Mouse (Mus musculus) urinary bladder, adult 2 months (tissue): ENCODE results near the gene Anpep. TPM values are rescaled to one million over a fixed set of nuclear protein-coding genes. Genes with fewer than 3 reads are reported as not detected.
"Not testable (repeated sequence)": the region's sequence is repeated elsewhere in the genome, so short reads cannot be mapped to it uniquely, and the experiment has no call there.

ENCODE experiments used
- DNase-seq: peaks from one replicate; pipeline ENCODE4 v3.0.0; 2022; ENCODE audit warnings: low spot score
- polyA plus RNA-seq: library from polyadenylated mRNA; depleted of rRNA; stranded (reverse); fragments of >200 nt; gene quantifications from 2 replicates; pipeline ENCODE4 v1.2.3, GENCODE M21; 2012; rRNA removed

Gene Anpep
- polyA plus RNA-seq, 1 experiment, result 32.3 TPM

DNA sequence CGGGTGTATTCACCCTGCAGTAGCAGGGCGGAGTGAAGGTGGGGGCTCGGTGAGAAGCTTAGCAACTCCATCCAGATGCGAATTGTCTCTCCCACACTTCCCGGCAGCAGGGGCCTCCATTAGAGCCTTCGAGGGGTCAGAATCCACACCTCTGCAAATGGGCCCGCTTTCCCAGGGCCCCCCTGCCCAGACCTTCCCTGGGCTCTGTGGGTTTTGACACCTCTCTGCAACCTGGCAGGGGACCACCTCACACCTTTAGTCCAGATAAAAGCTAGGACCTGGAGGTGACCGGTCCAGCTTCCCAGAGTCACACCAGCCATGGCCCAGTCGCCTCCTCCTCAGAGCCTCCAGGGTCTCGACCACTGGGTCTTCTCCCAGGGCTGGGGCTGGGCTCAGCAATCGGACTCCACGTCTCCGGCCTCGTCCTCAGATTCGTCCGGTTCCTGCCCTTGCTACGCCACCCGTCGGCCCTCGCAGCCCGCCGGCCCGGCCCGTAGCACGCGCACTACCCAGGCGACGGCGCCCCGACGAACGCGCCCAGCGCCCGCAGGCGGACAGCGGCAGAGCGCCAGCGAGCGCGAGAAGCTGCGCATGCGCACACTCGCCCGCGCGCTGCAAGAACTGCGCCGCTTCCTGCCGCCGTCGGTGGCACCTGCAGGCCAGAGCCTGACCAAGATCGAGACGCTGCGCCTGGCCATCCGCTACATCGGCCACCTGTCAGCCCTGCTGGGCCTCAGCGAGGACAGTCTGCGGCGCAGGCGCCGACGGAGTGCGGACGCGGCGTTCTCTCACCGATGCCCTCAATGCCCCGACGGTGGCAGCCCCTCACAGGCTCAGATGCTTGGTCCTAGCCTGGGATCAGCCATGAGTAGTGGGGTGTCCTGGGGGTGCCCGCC is 50.0 kb downstream of the Anpep start, which contains the start of gene Mesp2:
Gene Mesp2 (plus strand): TSS at position 117 of the 896 bp plus-strand sequence.
- DNase-seq, result peak; percentile 66

DNA sequence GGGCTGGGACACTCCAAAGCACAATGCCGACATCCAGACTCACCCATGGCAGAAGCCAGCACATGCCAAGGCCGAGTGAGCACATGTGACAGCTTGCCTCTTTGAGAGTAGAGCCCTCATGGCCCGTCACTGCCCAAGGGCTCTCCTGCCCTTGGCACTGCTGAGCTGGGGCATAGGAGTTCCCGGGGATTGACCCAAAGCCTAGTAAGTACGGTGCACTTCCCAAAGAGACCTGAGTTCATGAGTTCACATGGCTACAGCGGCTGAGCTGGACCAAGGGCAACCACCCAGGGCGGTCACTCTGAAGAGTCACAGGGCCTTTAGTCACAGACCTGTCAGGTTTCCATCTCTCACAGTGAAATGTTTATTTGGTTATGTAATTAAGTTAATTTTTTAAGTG is 52.3 kb downstream of the Anpep start:
- no peak for DNase-seq

DNA sequence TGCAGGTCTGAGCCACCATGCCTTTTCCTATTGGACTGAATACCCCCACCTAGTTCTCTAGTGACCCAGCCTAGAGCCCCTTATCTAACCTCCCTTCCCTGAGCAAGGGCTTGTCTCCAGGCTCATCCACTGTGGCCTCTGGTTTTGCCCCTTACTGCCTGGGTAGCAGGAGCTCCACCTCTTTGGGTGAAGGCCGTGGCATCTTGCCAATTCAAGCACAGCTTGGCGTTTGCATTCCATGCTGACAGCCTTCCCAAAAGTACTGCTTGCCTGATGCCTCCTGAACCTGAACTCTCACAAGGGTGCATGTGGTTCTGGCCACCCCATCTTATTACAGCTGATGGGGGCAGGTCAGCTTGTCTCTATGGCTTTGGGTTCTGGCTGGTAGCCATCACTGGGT is 57.0 kb downstream of the Anpep start:
- no peak for DNase-seq

DNA sequence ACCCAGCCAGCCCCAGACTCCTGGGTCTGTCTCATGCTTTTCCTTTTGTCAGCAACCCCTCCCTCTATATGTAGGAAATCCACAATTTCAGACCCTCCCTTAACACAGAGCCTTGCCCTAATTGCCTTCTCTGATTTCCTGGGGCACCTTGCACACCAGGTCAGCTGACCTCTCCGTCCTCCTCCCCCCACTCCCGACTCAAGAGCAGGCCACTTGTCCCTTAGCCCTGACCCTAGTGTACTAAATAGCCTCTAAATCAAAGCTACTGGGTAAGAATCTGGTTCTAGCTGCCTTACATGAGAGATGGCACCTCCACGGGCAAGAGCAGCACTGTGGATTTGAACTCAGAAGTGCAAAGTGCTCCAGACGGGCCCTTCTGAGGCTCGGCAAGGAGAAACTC is 58.8 kb downstream of the Anpep start:
- DNase-seq, result no peak

DNA sequence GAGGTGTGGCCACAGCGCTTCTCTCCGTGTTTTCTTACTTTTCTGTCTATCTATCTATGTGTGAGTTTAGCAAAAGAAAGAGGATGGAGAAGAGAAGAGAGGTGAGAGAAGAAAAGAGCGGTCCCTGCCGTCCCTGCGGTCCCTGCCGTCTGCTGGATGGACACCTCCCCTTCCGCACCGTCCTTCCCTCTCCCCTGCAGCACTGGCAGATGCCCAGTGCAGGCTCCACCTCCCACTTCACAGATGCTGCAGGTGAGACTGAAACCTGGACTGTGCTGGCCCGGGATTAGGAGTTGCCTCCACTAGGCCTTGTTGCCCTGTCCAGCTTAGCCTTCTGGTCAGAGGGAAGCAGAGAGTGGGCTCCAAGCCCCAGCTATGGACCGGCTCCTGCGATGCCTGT is 59.5 kb downstream of the Anpep start:
- no peak for DNase-seq

DNA sequence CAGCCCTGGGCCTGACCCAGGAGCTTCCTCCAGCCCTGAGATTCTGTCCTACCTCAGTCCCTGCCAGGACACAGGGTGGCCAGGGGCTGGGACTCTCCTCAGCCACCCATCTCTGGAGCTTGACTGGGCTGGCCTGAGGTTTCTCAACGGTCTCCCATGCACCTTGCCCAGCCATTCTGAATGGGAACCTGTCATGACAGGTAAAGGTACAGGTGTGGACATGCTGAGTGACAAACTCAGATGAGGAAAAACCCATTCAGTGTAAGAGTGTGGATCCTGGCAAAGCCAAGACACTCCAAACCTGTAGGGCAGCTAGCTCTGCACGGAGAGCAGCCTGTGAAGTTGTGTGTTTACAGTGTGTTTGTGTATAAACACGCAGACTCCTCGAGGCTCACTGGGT is 60.5 kb downstream of the Anpep start:
- no peak for DNase-seq

DNA sequence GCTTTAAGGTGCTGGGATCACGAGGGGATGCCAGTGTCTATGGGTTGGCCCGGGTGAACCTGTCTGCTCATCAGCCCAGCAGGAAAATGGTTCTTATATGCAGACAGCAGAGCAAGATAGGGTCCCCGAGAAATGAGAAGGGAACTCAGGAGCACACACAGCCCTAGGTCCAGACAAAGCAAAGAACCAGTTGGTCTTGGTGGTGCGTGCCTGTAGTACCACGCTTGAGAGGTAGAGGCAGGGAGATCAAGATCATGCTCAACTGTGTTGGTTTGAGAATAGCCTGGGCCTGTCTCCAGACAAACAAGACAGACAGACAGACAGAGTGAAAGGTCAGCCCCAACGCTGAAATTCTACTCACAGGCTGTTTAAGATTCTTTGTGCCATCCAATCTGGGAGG is 61.4 kb downstream of the Anpep start:
- no peak for DNase-seq

DNA sequence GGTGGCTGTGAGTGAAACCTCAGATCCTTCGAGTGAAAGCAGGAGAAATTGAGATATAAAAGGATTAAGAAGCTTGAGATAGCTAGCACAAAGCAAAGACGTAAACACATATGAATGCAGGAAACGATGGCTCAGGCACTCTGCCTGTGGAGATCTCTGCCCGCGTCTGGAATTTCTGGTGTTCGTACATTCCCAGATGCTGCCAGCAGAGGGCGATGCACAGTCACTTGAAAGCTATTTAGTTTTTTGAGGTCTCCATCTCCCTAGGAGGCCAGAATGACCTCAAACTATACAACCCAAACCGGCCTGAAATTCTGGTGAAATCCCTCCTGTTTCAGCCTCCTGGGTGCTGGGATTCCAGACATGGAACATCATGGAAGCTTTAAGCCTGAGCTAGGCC is 61.8 kb downstream of the Anpep start:
- DNase-seq, result peak; percentile 49

DNA sequence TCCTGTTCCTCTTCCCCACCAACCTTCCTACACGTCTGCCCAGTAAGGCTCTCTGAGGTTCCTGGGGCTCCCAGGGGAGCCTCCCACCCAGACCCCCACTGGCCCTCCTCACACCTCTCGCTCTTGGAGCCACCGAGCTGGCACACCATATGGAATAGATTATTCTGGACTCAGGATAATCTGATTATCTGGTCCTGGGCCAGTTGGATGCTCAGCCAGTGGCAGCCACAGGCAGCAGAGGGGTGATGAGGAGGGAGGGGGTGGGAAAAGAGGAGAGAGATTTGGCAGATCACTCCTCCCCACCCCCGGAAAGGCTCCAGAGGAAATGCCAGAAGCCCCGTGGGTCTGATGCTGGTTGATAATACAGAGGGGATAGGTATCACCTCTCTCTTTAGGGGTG is 62.3 kb downstream of the Anpep start:
- DNase-seq, result no peak

DNA sequence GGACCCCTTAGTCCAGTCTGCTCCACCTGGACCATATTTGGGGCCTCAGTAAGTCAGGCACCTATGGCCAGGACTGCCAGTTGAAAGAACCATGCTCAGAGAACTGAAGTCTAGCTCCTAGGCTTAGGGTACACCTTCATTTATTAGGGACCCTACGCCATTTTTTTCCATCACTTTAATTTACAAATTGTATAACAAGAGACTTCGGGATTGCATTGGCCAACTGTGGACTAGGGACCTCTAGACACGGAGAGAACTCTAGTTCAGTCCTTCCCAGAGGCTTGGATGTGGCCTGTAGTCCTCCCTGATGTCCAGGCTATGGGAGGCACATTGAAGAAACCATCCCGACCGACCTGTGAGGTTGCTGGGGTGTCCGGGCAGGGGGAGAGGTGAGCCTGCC is 67.2 kb downstream of the Anpep start, which contains the start of gene Mesp1:
Gene Mesp1 (minus strand): TSS at position 101 of the 400 bp plus-strand sequence.
- no peak for DNase-seq

DNA sequence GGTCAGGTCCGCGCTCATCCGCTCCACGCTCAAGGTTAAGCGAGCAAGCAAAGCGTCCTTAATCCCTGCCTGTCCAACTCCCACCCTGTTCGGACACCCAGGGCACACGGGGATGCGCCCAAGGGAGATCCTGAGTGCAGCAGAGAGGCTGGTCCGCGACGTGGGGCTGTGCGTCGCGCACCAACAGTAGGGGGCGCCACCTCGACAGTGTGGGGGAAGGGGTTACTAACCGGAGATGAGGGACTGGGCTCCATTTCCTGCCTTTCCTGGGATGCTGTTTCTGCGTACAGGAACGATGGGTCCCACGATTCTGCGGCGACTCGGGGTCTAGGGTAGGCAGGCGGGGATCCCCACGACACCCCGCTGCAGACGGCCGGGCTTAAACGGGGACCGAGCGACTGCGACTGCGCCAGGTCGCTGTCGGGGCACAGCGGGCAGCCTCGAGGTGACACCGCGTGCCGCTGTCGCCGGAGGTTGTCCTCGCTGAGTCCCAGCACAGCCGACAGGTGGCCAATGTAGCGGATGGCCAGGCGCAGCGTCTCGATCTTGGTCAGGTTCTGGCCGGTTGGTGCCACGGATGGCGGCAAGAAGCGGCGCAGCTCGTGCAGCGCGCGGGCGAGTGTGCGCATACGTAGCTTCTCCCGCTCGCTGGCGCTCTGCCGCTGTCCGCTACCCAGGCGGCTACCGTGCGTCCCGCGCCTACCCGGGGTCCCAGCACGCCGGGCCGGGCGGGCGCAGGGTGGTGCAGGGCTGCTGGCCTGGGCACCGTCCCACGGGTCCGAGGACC is 68.0 kb downstream of the Anpep start:
- no peak for DNase-seq

DNA sequence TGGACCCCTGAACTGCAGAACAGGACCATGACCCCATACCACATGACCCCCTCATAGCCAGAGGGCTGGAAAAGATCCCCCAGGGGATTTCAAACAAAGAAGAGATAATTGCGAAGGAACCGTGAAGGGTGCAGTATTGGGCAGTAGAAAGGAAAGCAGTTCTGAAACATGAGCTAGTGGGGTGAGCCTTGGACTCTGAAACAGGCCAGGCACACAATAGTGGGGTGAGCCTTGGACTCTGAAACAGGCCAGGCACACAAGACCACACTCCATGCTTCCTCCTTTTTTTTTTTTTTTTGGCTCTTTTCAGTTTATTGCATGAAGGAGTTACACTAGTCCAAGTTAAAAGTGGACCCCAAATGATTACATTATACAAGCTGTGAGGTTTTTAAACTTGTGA is 71.0 kb downstream of the Anpep start:
- not testable (repeated sequence) for DNase-seq

DNA sequence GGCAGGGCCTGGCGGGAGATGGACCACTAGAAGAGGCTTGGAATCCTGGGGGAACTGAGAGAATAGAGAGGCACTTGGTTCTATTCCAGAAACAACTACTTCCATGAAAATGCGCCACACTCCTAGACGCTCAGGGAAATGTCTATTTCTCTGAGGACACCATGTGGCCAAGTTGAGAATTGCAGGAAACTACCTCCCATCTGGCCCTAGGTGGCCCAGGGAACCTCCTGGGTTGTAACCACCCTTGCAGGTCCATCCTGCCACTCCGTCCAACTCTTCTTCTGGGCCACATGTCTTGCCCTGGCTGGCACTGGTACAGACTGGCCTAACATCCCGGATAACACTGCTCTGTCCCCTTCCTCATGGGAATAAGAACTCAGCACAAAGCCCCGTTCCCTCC is 74.6 kb downstream of the Anpep start:
- no peak for DNase-seq

DNA sequence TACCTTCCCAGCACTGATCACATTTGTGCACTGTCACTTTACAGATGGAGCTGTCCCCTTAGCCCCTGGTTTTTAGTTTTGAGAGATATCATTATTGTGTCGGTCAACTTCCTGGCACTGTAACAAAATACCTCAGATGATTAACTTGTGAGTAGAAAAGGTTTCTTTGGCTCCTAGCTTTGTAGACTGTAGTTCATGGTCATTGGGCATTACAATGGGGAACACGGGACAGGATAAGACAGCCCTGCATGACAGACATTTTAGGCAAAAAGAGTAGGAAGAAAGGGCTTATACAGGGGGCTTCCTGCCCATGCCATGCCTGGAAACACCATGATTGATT is 78.4 kb downstream of the Anpep start:
- DNase-seq, result no peak

DNA sequence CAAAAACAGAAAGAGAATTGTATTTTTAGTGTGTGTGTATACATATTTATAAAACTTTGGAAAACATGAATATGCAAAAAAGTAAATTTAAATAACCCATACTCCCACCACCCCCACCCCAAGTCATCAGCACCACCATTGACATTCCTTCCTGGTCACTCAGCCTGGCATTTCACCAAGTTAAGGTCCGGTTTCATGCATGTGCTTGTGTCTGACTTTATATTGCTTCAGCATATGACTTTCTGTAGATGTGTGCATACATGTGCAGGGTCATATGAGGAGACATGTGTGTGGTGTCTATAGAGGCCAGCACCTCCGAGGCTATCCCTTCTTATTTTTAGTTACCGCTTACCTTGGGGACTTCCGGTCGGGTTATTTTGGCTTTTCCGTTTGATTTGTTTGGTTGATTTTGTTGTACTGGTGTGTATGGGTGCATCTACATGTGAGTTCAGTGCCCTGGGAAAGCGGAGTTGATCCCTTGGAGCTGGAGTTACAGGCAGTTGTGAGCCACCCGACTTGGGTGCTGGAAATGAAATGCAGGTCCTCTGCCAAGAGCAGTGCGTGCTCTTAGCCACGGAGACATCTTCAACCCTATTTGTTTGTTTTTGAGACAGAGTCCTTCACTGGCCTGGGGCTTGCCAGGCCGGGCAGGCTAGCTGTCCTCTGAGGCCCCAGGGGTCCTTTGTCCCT is 78.9 kb downstream of the Anpep start:
- no peak for DNase-seq

DNA sequence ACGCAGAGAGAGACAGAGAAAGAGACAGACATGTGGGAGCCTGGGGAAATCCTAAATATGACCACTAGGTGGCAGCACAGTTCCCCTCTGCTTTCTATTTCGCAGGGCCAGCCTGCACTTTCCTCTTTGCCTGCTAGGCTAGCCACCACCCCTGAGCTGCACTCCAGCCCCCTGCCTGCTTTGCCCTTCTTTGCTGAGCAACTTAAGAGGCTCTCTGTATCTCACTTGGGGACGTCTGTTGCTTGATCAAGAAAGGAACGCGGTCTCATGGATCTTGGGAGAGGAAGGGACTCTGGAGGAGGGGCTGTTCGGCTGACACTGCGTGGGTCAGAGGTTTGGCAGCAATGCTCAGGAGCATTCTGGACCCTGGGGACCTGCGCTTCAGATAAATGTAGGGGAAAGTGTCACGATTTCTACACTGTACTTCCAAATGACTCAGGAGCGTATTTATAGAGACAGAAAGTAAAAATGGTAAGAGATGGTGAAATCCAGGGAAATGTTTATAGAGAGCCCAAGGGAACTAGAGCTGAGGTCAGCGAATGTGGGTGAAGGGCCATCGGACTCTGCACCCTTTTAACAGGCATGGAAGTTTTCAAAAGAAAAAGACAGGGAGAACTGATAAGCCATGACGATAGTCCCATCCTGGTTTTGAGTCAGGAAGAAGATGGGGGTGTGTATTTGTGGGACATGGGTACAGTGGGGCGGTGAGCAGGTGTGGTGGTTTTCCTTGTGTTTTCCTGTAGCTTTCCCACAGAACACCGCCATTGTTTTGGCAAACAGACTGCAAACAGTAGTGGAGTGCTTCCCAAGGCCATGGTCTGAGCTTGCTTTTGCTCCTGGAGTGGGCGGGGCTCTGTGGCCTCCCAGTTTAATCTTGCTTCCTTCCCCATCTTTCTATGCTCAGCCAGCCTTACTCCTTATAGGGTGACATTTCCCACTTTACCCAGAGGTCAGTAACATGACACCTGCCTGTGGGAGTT is 79.9 kb downstream of the Anpep start:
- DNase-seq, result peak; percentile 45

Other genes with a start within 250 kb of the Anpep start
- gene Rhcg, start 243.4 kb downstream of the Anpep start, polyA plus RNA-seq, result not detected in 2 replicates
- 0.10 TPM in 2 replicates for gene Ticrr, start 200.9 kb downstream of the Anpep start, polyA plus RNA-seq
- 4.3 TPM in 2 replicates for gene Kif7, start 145.3 kb downstream of the Anpep start, polyA plus RNA-seq
- 18.0 and 30.2 TPM in 2 replicates for gene Plin1, start 128.2 kb downstream of the Anpep start, polyA plus RNA-seq
- 7.1 and 7.9 TPM in 2 replicates for gene Pex11a, start 117.9 kb downstream of the Anpep start, polyA plus RNA-seq
- 0.15 and 0.29 TPM in 2 replicates for gene Wdr93, start 117.9 kb downstream of the Anpep start, polyA plus RNA-seq
- gene Mesp1, start 67.3 kb downstream of the Anpep start, polyA plus RNA-seq, result 0.08 TPM in 1 of 2 replicates, not detected in the other
- gene Mesp2, start 50.3 kb downstream of the Anpep start, polyA plus RNA-seq, result 0.03 and 0.10 TPM in 2 replicates
- 13.9 and 16.0 TPM in 2 replicates for gene Ap3s2, start 59.6 kb upstream of the Anpep start, polyA plus RNA-seq
- gene Arpin, start 74.3 kb upstream of the Anpep start, polyA plus RNA-seq, result 21.4 and 21.9 TPM in 2 replicates
- 15.6 and 18.8 TPM in 2 replicates for gene Zfp710, start 163.8 kb upstream of the Anpep start, polyA plus RNA-seq